ENCODE assay signal across 27 mouse cellular contexts in the genomic region with DNA sequence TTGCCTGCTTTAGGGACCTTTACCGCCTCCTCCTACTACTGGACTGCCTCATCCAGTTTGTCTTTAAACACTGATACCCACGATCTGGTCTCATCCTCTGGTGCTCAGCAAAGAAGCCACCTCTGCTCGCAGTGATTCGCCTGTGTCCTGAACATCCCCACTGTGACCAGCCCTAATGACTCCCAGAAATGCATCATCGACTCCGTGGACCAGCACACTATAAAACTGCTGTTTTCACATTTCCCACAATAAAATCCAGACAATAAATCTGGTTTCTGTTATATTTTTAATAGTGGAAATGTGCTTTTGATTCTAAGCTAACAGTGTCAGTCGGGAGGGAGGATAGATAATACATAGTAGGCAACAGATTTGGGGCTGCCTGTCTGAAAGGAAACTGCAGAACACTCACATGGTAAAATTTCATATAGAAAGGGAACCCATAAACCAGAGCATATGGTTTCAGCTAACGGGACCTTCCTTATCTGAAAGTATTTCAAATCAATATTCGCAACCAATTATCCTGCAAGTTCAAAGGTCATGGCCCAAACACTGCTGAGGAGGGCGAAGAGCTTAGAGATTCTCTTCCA.
DNase-seq lines count a peak whose midpoint lies in the region; ATAC-seq lines count a peak whose summit lies in the region.
"Had no signal": no experiment of that assay in that cellular context is flagged by ENCODE, and none has a peak within 500 bp of the region (broad histone marks: within the 10 kb centered on the region; RNA-seq: fewer than 3 reads in every experiment).

No protein-coding gene starts in this region.

- H3K4me1 ChIP-seq in embryonic facial prominence, embryonic 12.5 days = peaks cover 3% of the 10 kb centered on the region; the same call in 1 of the 2 replicates
- H3K4me1 ChIP-seq in embryonic facial prominence, embryonic 13.5 days = peaks cover 9% of the 10 kb centered on the region
- H3K4me1 ChIP-seq in limb, embryonic 15.5 days = 0 out of 2 replicates have a peak, but pooled peaks cover 3% of the 10 kb centered on the region
- no peaks in the 10 kb centered on the region for H3K4me1 ChIP-seq in forebrain, embryonic 15.5 days
- H3K4me1 ChIP-seq: forebrain, embryonic 10.5 days; forebrain, embryonic 13.5 days; heart, embryonic 15.5 days; hindbrain, embryonic 10.5 days; hindbrain, embryonic 13.5 days had no signal

- ATAC-seq in embryonic facial prominence, embryonic 12.5 days (ENCODE audit: insufficient number of reproducible peaks, insufficient read depth, low FRiP score, low TSS enrichment) = peak; percentile 28; the same call in 1 of the 2 replicates
- ATAC-seq in embryonic facial prominence, embryonic 13.5 days (ENCODE audit: insufficient number of reproducible peaks, insufficient read depth, low FRiP score, low TSS enrichment, low read depth) = no peak
- no peak for ATAC-seq in limb, embryonic 15.5 days (ENCODE audit: insufficient number of reproducible peaks, low FRiP score, low TSS enrichment, low read depth)
- no peak for ATAC-seq in forebrain, embryonic 15.5 days (replicated peaks)
- ATAC-seq: CD4-positive, CD25-positive, alpha-beta regulatory T cell, adult 4 months; forebrain, embryonic 13.5 days; forebrain, postnatal 0 days; hindbrain, embryonic 16.5 days; inflammation-experienced regulatory T-cells, adult 6 months; intestine, embryonic 16.5 days had no signal

- peak; percentile 10 for DNase-seq in forelimb bud, embryonic 11.5 days (ENCODE audit: low read depth, low spot score)
- DNase-seq in thymus, postnatal 4 days = no peak
- DNase-seq: adrenal gland, adult 2 months; adrenal gland, postnatal 14 days; cerebellum, adult 18-20 months; cerebellum, adult 9-10 months; cerebellum, postnatal 14 days; forebrain, postnatal 0 days; gastrocnemius, postnatal 36 days; heart, adult 11 months; heart, postnatal 10 days; heart, postnatal 36 days; kidney, adult 18-20 months had no signal

- H3K9me3 ChIP-seq in embryonic facial prominence, embryonic 12.5 days = no peaks in the 10 kb centered on the region
- no peaks in the 10 kb centered on the region for H3K9me3 ChIP-seq in embryonic facial prominence, embryonic 13.5 days
- H3K9me3 ChIP-seq in limb, embryonic 15.5 days = no peaks in the 10 kb centered on the region
- H3K9me3 ChIP-seq in forebrain, embryonic 15.5 days = no peaks in the 10 kb centered on the region
- H3K9me3 ChIP-seq: forebrain, embryonic 10.5 days; forebrain, embryonic 13.5 days; heart, embryonic 15.5 days; hindbrain, embryonic 10.5 days; hindbrain, embryonic 13.5 days had no signal

- WGBS in embryonic facial prominence, embryonic 12.5 days = 52% methylated on average over 10 of the region's 10 CpGs
- 39% methylated on average over 10 of the region's 10 CpGs for WGBS in embryonic facial prominence, embryonic 13.5 days
- WGBS in limb, embryonic 15.5 days = 42% methylated on average over 10 of the region's 10 CpGs
- WGBS in forebrain, embryonic 15.5 days = 86% methylated on average over 10 of the region's 10 CpGs

- no peak overlapping the region for H3K4me2 ChIP-seq in embryonic facial prominence, embryonic 12.5 days (replicated peaks)
- no peak overlapping the region for H3K4me2 ChIP-seq in embryonic facial prominence, embryonic 13.5 days
- H3K4me2 ChIP-seq in limb, embryonic 15.5 days = no peak overlapping the region
- H3K4me2 ChIP-seq in forebrain, embryonic 15.5 days (replicated peaks) = no peak overlapping the region
- H3K4me2 ChIP-seq: forebrain, embryonic 13.5 days; heart, embryonic 11.5 days; heart, embryonic 15.5 days; hindbrain, embryonic 13.5 days had no signal

- H3K9ac ChIP-seq in embryonic facial prominence, embryonic 12.5 days = no peak overlapping the region
- no peak overlapping the region for H3K9ac ChIP-seq in embryonic facial prominence, embryonic 13.5 days
- H3K9ac ChIP-seq in limb, embryonic 15.5 days = no peak overlapping the region
- H3K9ac ChIP-seq in forebrain, embryonic 15.5 days (replicated peaks) = no peak overlapping the region
- H3K9ac ChIP-seq: forebrain, embryonic 13.5 days; forebrain, postnatal 0 days; heart, embryonic 15.5 days; hindbrain, embryonic 13.5 days had no signal

- 0 out of 2 replicates have a peak overlapping the region, but pooled peaks have one; percentile 32 for H3K27ac ChIP-seq in embryonic facial prominence, embryonic 12.5 days
- peak overlapping the region; percentile 33; the same call in 1 of the 2 replicates for H3K27ac ChIP-seq in embryonic facial prominence, embryonic 13.5 days
- 0 out of 2 replicates have a peak overlapping the region, but pooled peaks have one; percentile 43 for H3K27ac ChIP-seq in limb, embryonic 15.5 days
- H3K27ac ChIP-seq in forebrain, embryonic 15.5 days (replicated peaks) = no peak overlapping the region
- H3K27ac ChIP-seq: forebrain, embryonic 10.5 days; forebrain, embryonic 13.5 days; heart, embryonic 15.5 days; hindbrain, embryonic 10.5 days; hindbrain, embryonic 13.5 days had no signal

- no peak overlapping the region for H3K4me3 ChIP-seq in embryonic facial prominence, embryonic 12.5 days
- no peak overlapping the region for H3K4me3 ChIP-seq in embryonic facial prominence, embryonic 13.5 days
- H3K4me3 ChIP-seq in limb, embryonic 15.5 days = no peak overlapping the region
- H3K4me3 ChIP-seq in forebrain, embryonic 15.5 days = no peak overlapping the region
- H3K4me3 ChIP-seq: forebrain, embryonic 10.5 days; forebrain, embryonic 13.5 days; heart, embryonic 15.5 days; hindbrain, embryonic 10.5 days; hindbrain, embryonic 13.5 days had no signal

- H3K27me3 ChIP-seq in embryonic facial prominence, embryonic 12.5 days = no peaks in the 10 kb centered on the region
- H3K27me3 ChIP-seq in embryonic facial prominence, embryonic 13.5 days = no peaks in the 10 kb centered on the region
- H3K27me3 ChIP-seq in limb, embryonic 15.5 days = no peaks in the 10 kb centered on the region
- H3K27me3 ChIP-seq in forebrain, embryonic 15.5 days = no peaks in the 10 kb centered on the region
- H3K27me3 ChIP-seq: forebrain, embryonic 13.5 days; heart, embryonic 15.5 days; hindbrain, embryonic 13.5 days had no signal

- H3K36me3 ChIP-seq in embryonic facial prominence, embryonic 12.5 days = no peaks in the 10 kb centered on the region
- no peaks in the 10 kb centered on the region for H3K36me3 ChIP-seq in embryonic facial prominence, embryonic 13.5 days
- no peaks in the 10 kb centered on the region for H3K36me3 ChIP-seq in limb, embryonic 15.5 days
- H3K36me3 ChIP-seq in forebrain, embryonic 15.5 days = no peaks in the 10 kb centered on the region
- H3K36me3 ChIP-seq: forebrain, embryonic 10.5 days; heart, embryonic 15.5 days; hindbrain, embryonic 10.5 days; hindbrain, embryonic 13.5 days had no signal
